Mouse (Mus musculus): ENCODE results near the gene Pcsk1.
A peak's percentile ranks its signal among the peaks of the same experiment; 100 is the strongest.

Pcsk1 gene

DNA sequence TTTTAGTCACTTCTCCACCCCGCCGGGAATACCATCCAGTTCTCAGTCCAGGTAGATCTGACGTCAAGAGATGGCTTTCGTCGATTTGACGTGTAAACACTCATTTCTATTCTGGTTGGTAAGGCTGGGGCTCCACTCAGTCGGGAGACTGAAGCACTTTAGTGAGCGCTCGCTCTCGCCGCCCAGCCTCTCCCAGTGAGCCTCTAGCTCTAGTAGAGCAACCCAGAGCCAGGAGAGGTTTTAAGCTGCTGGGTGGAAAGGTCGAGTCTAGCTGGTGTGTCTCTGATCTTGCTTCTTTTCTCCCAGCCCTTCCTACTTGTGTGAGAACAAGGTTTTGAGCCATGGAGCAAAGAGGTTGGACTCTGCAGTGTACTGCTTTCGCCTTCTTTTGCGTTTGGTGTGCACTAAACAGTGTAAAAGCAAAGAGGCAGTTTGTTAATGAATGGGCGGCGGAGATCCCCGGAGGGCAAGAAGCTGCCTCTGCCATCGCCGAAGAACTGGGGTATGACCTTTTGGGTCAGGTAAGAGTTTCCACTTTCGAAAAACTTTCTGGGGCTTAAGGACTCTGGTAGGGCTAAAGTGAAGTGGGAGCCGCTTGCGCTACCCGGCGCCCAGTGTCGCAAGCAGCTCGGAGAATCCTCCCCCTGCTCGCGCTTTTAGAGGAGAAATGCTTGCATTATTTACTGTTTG is at the start of gene Pcsk1:
TSS of gene Pcsk1 (plus strand) at position 106 of the 690 bp plus-strand sequence.
- DNase-seq (ENCODE audit: low spot score in 2 of 2) = peak; percentile 59 to 75

DNA sequence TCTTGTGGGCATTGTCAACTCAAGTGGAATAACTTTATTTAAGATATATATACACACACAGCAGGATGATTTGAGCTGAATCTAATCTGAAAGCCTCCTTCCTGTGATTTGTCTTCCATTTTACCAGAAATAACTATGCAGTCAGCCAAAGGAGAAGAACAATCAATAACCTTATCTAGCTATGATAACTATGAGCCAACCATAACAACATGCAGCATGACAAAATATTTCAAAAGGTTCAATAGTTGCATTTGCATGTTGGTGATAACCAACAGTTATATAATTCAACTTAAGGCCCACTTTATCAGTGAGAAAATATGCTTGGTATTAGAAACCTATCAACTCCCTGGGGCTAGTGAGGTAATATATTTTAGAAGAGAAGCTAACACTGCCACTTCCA is 30.8 kb upstream of the Pcsk1 start:
- no peak for DNase-seq (ENCODE audit: low spot score in 2 of 2)

DNA sequence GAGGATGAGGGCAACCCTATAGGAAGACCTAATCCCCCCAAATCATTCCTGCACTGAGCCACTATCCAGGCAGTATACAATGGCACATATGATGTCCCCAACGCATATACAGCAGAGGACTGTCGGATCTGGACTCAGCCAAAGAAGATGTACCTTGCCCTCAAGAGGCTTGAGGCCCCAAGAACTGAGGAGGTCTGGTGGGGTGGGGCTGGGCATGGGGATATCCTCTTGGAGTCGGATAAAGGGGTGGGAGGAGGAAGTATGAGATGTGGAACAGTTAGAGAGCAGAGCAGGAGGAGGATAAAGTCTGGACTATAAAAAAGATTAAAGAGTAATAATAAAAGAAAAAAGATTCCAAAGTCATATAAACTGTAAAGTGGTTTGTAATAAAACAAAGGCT is 25.7 kb upstream of the Pcsk1 start:
- no peak for DNase-seq (ENCODE audit: low spot score in 2 of 2)

DNA sequence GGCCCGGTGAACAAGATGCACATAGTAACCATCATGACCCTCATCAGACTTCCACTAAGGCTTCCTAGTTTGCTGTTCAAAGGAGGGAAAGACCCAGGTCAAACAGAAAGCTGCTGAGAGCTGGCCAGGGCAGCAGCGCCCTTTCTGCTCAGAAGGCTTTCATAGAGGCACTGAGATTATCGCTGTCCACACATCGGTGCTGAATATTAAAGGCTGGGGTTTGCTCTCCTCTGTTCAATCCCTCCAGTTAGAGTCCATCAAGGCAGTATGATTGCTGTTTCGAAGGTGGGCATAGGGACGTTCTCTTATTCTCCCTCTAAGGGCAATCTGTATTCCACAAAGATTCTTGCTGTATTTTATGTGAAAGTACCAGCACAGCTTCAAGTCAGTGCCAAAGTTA is 1.0 kb upstream of the Pcsk1 start:
- no peak for DNase-seq (ENCODE audit: low spot score in 2 of 2)

DNA sequence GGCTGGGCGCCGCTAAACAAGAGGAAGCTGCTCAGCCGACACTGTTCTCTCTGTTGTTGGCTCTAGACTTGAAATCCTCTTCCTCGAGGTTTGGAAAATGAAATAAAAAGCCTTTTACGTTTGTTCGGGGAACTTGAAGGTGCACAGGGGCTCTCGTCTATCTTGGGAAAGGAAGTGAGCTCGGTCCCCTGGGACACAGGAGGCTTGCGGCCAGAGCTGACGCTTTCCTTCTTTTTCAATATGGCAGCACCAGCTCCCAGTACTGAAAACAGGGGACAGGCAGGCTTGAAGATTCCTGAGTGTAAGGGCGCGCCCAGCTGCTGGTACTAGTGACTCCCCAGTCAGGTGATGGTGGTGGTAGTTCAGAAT is 769 bp downstream of the Pcsk1 start:
- DNase-seq (ENCODE audit: low spot score in 2 of 2) = peak; percentile 32 to 47

DNA sequence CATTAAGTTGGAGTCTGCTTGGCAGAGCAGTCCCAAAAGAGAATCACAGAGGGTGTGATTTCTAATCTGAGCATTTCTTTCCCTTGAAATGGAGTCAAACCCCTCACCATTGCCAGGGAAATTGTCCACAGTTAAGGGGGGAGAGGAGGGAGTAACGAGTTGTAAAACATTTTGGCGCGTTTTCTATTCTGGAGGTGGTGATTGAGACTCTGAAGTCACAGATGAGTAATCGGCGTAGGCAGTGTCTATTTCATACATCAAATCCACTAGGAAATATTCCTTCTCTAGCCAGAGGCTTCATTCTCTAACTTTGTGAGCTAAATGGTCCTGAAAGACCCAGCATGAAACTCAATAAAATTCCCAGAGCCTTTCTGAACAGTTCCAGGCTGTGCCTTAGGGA is 1.4 kb downstream of the Pcsk1 start:
- peak; percentile 21 to 57 for DNase-seq (ENCODE audit: low spot score in 2 of 2)

DNA sequence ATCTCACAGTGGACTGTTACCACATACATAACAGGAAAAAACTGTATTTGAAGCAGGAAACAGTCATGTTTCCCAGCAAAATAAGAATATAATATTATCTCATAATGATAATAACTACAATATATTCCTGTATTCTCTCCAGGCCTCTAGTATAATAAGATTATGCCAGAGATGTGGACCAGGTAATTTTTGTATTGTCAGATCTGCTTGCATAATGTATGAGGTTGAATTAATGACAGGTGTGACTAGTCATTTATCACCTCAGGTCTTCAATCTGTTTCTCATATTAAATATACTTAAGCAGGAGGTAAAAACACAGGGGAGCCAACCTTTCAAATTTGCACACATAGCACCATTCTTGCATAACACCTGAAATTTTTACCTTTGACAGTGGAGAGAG is 5.9 kb downstream of the Pcsk1 start:
- no peak for DNase-seq (ENCODE audit: low spot score in 2 of 2)

DNA sequence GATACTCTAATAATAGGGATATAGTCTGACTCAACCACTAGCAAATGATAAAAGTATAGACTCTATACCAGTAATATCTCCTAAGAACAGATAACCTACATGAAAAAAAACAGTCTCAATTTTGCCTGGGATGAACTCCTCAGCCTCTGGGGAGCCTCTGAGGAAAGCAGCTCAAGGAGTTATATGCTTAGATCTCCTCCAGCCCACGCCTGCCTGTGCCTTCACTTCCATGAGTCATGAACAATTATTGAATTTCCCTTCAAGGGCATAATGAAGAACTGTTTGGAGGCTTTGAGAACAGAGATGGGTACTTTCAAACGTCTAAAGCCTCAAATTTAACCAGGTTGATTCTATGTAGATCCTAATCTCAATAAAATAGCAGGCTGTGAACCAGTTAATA is 23.5 kb downstream of the Pcsk1 start:
- DNase-seq (ENCODE audit: low spot score in 2 of 2) = peak; percentile 20 to 52

DNA sequence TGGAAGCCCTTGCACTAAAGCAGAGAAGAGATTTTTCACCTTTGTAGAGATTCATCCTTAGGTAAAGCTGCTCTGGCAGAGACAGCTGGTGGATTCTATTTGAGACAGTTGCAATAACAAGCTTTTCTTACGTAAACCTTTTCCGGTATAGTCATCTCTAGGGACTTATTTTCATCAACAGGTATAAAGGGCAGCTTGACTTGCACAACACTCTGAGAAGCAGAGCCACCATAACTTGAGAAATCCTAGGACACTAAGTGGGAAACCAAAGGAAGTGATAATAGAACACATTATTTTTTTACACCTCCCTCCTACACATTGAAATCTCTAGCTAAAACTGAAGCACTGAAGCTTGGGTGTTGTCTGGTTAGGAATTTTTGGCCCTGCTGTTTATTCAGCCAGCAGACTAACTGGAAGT is 24.4 kb downstream of the Pcsk1 start:
- DNase-seq (ENCODE audit: low spot score in 2 of 2) = peak; percentile 19 to 61

DNA sequence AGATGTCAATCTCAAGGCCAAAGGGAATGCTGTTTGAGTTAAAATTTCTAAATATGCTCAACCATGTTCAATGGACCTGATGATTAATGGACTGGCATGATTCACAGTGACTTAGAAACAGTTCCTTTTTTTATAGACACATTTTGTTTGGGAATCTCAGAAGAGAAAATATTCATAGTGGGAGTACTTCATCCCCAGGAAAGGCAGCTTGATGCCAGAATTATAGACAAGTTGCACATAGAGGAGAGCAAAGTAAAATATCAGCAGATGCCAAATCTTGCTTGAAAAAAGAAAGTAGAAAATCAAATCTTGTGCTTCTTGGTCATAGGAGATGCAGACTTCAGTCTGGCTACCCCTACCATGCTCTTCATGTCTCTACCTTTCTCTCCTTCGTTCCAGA is 25.2 kb downstream of the Pcsk1 start:
- no peak for DNase-seq (ENCODE audit: low spot score in 2 of 2)

DNA sequence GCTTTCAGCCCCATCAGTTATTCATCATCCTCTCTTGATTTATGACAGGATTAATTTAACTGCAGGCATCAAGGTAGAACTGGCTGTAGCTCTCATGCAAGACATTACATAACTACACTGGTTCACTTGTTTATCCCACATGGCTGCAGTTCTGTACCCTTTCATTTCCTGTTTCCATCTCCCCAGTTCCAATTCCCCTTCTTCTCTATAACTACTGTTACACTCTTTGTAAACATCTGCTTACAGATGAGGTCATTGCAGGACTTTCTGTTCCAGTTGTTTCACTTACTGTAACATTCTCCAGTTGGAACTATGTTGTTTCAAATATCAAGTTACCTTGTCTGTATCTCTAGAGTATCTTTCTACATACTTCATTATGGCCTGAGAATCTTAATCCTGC is 46.2 kb downstream of the Pcsk1 start:
- no peak for DNase-seq (ENCODE audit: low spot score in 2 of 2)

DNA sequence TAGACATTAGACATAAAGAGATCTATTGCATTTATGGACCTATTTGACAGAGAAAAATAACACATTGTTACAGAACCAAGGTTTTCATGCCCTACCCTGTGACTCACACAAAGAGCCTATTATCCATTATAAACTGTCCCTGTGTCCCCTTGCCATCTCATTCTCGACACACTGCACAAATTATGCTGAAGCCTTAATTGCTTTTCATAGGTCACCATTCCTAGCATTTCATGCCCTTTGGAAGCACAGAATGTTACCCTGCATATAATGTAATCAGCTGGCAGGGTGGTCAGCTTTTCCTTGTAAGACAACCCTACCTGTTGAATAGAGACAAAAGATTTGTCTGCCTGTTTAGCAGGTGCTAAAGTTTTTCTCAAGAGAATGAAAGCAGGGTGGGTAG is 71.0 kb downstream of the Pcsk1 start:
- no peak for DNase-seq (ENCODE audit: low spot score in 2 of 2)

DNA sequence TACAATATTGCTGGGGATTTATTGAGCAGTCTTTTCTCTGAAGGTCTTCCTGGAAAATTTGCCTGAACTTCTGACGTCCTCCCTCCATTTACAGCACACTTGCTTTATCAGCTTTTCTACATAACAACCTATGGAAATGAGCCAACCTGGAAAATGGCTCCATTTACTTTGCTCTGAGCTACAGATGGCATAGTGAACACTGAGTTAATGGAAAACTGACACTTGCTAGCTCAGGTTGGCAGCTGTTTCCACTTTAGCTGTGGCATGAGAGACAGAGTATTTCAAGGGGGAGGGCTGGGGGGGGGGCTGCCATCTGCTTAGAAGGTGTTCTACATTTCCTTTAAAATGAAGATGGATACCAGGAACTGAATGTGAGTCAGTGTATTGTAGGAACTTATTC is 73.8 kb downstream of the Pcsk1 start:
- peak; percentile 1 to 9 for DNase-seq (ENCODE audit: low spot score in 2 of 2)
